Mouse (Mus musculus): ENCODE data around the gene Ddx5. TPM values are rescaled to one million over a fixed set of nuclear protein-coding genes. Genes with fewer than 3 reads are reported as not detected.

Ddx5 gene
- polyA plus RNA-seq, 1 experiment = 218 TPM

DNA sequence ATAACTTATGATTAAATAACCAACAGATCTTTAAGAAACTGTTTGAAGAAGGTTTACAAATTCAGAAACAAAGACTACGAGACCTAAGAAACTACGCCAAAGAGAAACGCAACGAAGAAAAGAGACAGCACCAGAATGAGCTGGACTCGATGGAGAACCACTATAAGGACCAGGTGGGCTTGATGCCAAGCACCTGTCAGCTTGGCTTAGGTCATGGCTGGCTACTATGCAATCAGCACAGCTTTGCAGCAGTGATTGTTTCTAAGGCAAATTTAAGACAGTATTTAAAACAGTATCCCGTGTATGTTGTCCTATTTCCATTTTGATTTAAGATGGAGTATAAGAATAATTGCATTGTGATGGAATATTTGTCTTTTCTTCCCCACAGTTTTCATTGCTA is 28.8 kb upstream of the Ddx5 start:
- TF ChIP-seq CEBPB (IDR thresholded peaks at IDR 0.05; ENCODE audit: low read depth) (no peak), FOSL1 (IDR thresholded peaks at IDR 0.05; ENCODE audit: insufficient read depth, low read length, poor library complexity, severe bottlenecking) (no peak), MYOG (IDR thresholded peaks at IDR 0.05; ENCODE audit: control insufficient read depth, extremely low read depth, insufficient read length) (no peak), USF1 (IDR thresholded peaks at IDR 0.05; ENCODE audit: low read depth) (no peak)
- H3K79me3 ChIP-seq (ENCODE audit: low read depth) = no peaks in the 10 kb centered on the region
- H3K27me3 ChIP-seq (ENCODE audit: control insufficient read depth, insufficient read depth, insufficient read length) = no peaks in the 10 kb centered on the region
- H3ac ChIP-seq (ENCODE audit: control insufficient read depth, insufficient read length, low read depth) = no peak overlapping the region
- H3K36me3 ChIP-seq (ENCODE audit: control insufficient read depth, insufficient read depth) = peaks cover 93% of the 10 kb centered on the region
- H3K4me3 ChIP-seq (ENCODE audit: insufficient read depth, poor library complexity, severe bottlenecking) = no peak overlapping the region
- no peaks in the 10 kb centered on the region for H3K79me2 ChIP-seq (ENCODE audit: control insufficient read depth, insufficient read depth)

DNA sequence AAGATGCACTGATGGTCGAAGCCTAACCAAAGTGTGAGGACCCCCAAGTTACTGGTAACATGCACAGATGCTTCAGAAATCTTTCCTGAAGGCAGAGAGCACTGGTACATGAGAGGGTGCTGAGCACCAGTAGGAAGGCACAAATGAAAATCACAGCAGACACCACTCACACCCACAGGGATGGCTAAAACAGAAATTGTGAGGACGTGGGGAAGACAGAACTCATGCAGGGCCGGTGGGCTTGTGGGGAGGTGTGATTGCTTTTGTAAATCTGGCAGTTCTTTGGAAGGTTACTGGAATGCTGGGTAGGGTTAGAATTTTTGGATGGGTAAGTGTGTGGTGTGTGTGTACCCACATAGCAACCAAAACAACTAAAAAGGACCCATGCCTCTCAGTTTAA is 28.2 kb upstream of the Ddx5 start:
- Histone ChIP-seq H3K27me3 (ENCODE audit: control insufficient read depth, insufficient read depth, insufficient read length) (no peaks in the 10 kb centered on the region), H3K4me3 (ENCODE audit: insufficient read depth, poor library complexity, severe bottlenecking) (no peak overlapping the region), H3K79me2 (ENCODE audit: control insufficient read depth, insufficient read depth) (no peaks in the 10 kb centered on the region), H3ac (ENCODE audit: control insufficient read depth, insufficient read length, low read depth) (no peak overlapping the region), H3K36me3 (ENCODE audit: control insufficient read depth, insufficient read depth) (peaks cover 92% of the 10 kb centered on the region), H3K79me3 (ENCODE audit: low read depth) (no peaks in the 10 kb centered on the region)
- TF ChIP-seq MYOD1 (IDR thresholded peaks at IDR 0.05; ENCODE audit: control insufficient read depth, insufficient read length, low read depth) (no peak), CEBPB (IDR thresholded peaks at IDR 0.05; ENCODE audit: low read depth) (no peak), MYOG (IDR thresholded peaks at IDR 0.05; ENCODE audit: control insufficient read depth, extremely low read depth, insufficient read length) (no peak), CTCF (IDR thresholded peaks at IDR 0.05; ENCODE audit: control insufficient read depth, insufficient read depth, insufficient read length) (no peak)

DNA sequence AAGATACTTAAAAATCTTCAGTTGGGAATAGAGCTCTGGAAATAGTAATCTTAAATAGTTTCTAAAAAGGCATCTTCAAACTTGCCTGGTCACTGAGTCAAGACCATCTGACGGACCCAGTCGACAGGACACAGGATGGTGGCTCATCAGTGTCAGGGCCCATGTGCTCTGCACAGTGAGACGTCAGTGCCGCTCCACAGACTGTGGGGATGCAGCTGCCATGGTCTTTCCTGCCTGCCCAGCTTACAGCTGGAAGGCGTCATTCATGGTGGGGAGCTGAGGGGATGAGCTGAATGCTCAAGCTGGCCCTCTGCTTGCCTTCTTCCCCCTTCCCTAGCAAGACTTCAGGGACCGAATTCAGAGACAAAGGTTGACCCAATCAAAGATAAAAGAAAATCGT is 27.3 kb upstream of the Ddx5 start:
- H3K27me3 ChIP-seq (ENCODE audit: control insufficient read depth, insufficient read depth, insufficient read length) = no peaks in the 10 kb centered on the region
- H3K79me3 ChIP-seq (ENCODE audit: low read depth) = no peaks in the 10 kb centered on the region
- H3ac ChIP-seq (ENCODE audit: control insufficient read depth, insufficient read length, low read depth) = no peak overlapping the region
- peaks cover 87% of the 10 kb centered on the region for H3K36me3 ChIP-seq (ENCODE audit: control insufficient read depth, insufficient read depth)
- H3K79me2 ChIP-seq (ENCODE audit: control insufficient read depth, insufficient read depth) = no peaks in the 10 kb centered on the region
- TF ChIP-seq FOSL1 (IDR thresholded peaks at IDR 0.05; ENCODE audit: insufficient read depth, low read length, poor library complexity, severe bottlenecking) = no peak
- TF ChIP-seq MAX (IDR thresholded peaks at IDR 0.05) = no peak
- H3K4me3 ChIP-seq (ENCODE audit: insufficient read depth, poor library complexity, severe bottlenecking) = no peak overlapping the region

DNA sequence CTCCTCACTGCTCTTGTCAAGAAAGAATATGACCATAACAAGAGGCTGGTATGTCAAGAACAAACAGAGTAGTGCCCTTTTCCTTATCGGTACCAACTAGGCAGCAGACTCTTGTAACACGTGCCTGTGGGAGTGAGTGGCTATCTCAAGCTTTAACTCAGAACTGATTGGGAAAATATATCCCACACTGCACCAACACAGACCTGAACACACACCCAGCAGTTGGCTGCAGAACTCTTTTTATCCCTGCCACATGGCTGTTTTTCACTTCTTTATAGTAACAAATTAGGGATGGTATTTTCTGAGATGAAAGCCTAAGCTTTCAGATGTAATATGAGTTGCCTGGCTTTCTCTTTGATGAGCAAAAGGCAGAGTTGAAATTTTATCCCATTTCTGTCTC is 26.8 kb upstream of the Ddx5 start:
- TF ChIP-seq CEBPB (IDR thresholded peaks at IDR 0.05; ENCODE audit: low read depth) (no peak), CTCF (IDR thresholded peaks at IDR 0.05; ENCODE audit: control insufficient read depth, insufficient read depth, insufficient read length) (no peak), FOSL1 (IDR thresholded peaks at IDR 0.05; ENCODE audit: insufficient read depth, low read length, poor library complexity, severe bottlenecking) (no peak), MAX (IDR thresholded peaks at IDR 0.05) (no peak), USF1 (IDR thresholded peaks at IDR 0.05; ENCODE audit: low read depth) (no peak)
- Histone ChIP-seq H3K27me3 (ENCODE audit: control insufficient read depth, insufficient read depth, insufficient read length) (no peaks in the 10 kb centered on the region), H3K36me3 (ENCODE audit: control insufficient read depth, insufficient read depth) (peaks cover 87% of the 10 kb centered on the region)

DNA sequence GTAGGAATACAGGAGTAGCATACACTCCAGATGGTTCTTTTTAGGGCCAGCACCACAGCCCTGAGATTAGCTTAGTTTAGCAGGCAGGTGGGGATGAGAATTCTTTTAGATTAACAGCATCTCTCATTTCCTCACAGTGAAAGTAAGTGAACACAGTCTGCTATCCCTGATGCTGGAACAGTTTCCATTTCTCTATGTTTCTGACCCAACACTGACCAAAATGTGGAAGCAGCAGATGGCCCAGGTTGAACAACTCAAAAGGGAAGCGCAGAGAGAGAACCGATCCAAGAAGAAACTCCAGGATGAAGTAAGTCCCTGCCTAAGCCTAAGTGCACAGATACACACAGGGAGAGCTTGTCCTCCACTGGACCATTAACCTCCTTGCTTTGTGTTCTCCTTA is 26.3 kb upstream of the Ddx5 start:
- Histone ChIP-seq H3K4me3 (ENCODE audit: insufficient read depth, poor library complexity, severe bottlenecking) (no peak overlapping the region), H3K36me3 (ENCODE audit: control insufficient read depth, insufficient read depth) (peaks cover 86% of the 10 kb centered on the region), H3K79me2 (ENCODE audit: control insufficient read depth, insufficient read depth) (no peaks in the 10 kb centered on the region), H3K79me3 (ENCODE audit: low read depth) (no peaks in the 10 kb centered on the region), H3K27me3 (ENCODE audit: control insufficient read depth, insufficient read depth, insufficient read length) (no peaks in the 10 kb centered on the region), H3ac (ENCODE audit: control insufficient read depth, insufficient read length, low read depth) (no peak overlapping the region)
- TF ChIP-seq USF1 (IDR thresholded peaks at IDR 0.05; ENCODE audit: low read depth) = no peak

More for the DNA sequence above, 26.8 kb upstream of the Ddx5 start:
- H3K79me2 ChIP-seq (ENCODE audit: control insufficient read depth, insufficient read depth) = no peaks in the 10 kb centered on the region
- no peaks in the 10 kb centered on the region for H3K79me3 ChIP-seq (ENCODE audit: low read depth)
- no peak overlapping the region for H3K4me3 ChIP-seq (ENCODE audit: insufficient read depth, poor library complexity, severe bottlenecking)
- no peak overlapping the region for H3ac ChIP-seq (ENCODE audit: control insufficient read depth, insufficient read length, low read depth)

DNA sequence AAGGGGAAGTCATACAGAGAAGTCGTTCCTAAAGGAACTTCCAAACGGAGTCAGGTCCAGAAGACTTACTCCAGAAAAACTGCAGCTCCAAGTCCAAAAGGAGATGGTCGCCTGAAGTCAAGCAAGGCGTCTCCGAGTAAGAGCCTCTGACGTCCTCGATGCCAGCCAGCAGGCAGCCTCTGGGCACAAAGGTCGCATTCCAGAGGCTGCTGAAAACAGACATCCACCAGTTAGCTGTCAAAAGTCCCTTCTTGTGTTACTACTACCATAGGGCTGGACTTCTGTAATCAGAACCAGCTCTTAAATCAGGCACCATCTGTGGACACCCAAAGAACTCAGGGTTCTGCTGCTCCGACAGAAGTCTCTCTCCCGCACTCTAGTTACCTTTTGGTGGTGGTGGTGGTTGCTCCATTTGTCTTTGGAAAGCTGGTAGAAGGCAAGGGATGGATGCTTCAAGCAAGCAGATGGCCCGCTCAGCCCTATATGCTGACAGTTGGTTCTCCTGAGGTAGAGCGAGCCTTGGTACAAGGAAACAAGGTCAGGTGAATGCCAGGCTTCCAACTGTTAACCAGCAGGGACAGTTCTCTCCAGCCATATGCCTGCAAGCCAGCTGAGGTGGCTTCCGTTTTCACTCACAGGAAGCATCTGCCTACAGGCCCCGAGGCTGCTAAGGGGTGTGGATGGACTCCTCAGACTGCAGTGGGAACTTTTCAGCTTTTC is 25.8 kb upstream of the Ddx5 start:
- Histone ChIP-seq H3K27me3 (ENCODE audit: control insufficient read depth, insufficient read depth, insufficient read length) (no peaks in the 10 kb centered on the region), H3K36me3 (ENCODE audit: control insufficient read depth, insufficient read depth) (peaks cover 86% of the 10 kb centered on the region), H3K79me2 (ENCODE audit: control insufficient read depth, insufficient read depth) (no peaks in the 10 kb centered on the region), H3K4me3 (ENCODE audit: insufficient read depth, poor library complexity, severe bottlenecking) (no peak overlapping the region), H3K79me3 (ENCODE audit: low read depth) (no peaks in the 10 kb centered on the region), H3ac (ENCODE audit: control insufficient read depth, insufficient read length, low read depth) (no peak overlapping the region)
- no peak for TF ChIP-seq MYOD1 (IDR thresholded peaks at IDR 0.05; ENCODE audit: control insufficient read depth, insufficient read length, low read depth)
- TF ChIP-seq FOSL1 (IDR thresholded peaks at IDR 0.05; ENCODE audit: insufficient read depth, low read length, poor library complexity, severe bottlenecking) = no peak
- no peak for TF ChIP-seq USF1 (IDR thresholded peaks at IDR 0.05; ENCODE audit: low read depth)
- no peak for TF ChIP-seq MYOG (IDR thresholded peaks at IDR 0.05; ENCODE audit: control insufficient read depth, extremely low read depth, insufficient read length)
- TF ChIP-seq CTCF (IDR thresholded peaks at IDR 0.05; ENCODE audit: control insufficient read depth, insufficient read depth, insufficient read length) = no peak
- no peak for TF ChIP-seq MAX (IDR thresholded peaks at IDR 0.05)
